Mouse (Mus musculus) frontal cortex, postnatal 36 days (tissue): Measurements from ENCODE around the gene Fxn.
"Not testable (repeated sequence)": the region's sequence is repeated elsewhere in the genome, so short reads cannot be mapped to it uniquely, and the experiment has no call there.

ENCODE experiments used
- DNase-seq, 2 experiments: peaks; one replicate each; pipeline ENCODE4 v3.0.0; 2022; ENCODE audit warnings: low spot score in 2 of 2

Gene Fxn

GRCm38 (mm10) chr19:24241799-24242546, 38.4 kb downstream of the Fxn start:
- no peak for DNase-seq

- no peak for DNase-seq
These were observed 39.1 kb downstream of the Fxn start for GRCm38 (mm10) chr19:24241271-24241670.

GRCm38 (mm10) chr19:24238011-24238410, 42.4 kb downstream of the Fxn start:
- no peak for DNase-seq

- not testable (repeated sequence) for DNase-seq
These were observed 48.0 kb downstream of the Fxn start for GRCm38 (mm10) chr19:24232356-24232755.

- no peak for DNase-seq
These were observed 55.1 kb downstream of the Fxn start for GRCm38 (mm10) chr19:24225305-24225696.

- peak; percentile 32 to 39 for DNase-seq
These were observed 55.7 kb downstream of the Fxn start, which contains the start of gene Tjp2 for GRCm38 (mm10) chr19:24224500-24225304. Gene Tjp2 (minus strand): TSS chr19:24225030.

GRCm38 (mm10) chr19:24223851-24224251, 56.6 kb downstream of the Fxn start:
- DNase-seq, result peak in 1 of 2 experiments; percentile 16

- DNase-seq, result no peak
These were observed 59.0 kb downstream of the Fxn start for GRCm38 (mm10) chr19:24221455-24221854.

- DNase-seq, result no peak
These were observed 59.5 kb downstream of the Fxn start for GRCm38 (mm10) chr19:24220795-24221445.

- DNase-seq, result no peak
These were observed 61.4 kb downstream of the Fxn start for GRCm38 (mm10) chr19:24219011-24219410.

- no peak for DNase-seq
These were observed 62.1 kb downstream of the Fxn start for GRCm38 (mm10) chr19:24218291-24218690.

GRCm38 (mm10) chr19:24217851-24218250, 62.6 kb downstream of the Fxn start:
- DNase-seq, result no peak

GRCm38 (mm10) chr19:24216771-24217170, 63.6 kb downstream of the Fxn start:
- DNase-seq, result no peak

GRCm38 (mm10) chr19:24214939-24215338, 65.5 kb downstream of the Fxn start:
- no peak for DNase-seq

GRCm38 (mm10) chr19:24213299-24213698, 67.1 kb downstream of the Fxn start:
- no peak for DNase-seq

GRCm38 (mm10) chr19:24212552-24213249, 67.7 kb downstream of the Fxn start:
- no peak for DNase-seq
